Mouse (Mus musculus) spleen, postnatal 36 days (tissue): ENCODE data around the gene Otulin.
A peak's percentile ranks its signal among the peaks of the same experiment; 100 is the strongest.

Experiments used
- DNase-seq, 2 experiments: peaks; one replicate each; pipeline ENCODE4 v3.0.0; 2022; ENCODE audit warnings: low spot score in 2 of 2, mixed read lengths in 1 of 2

The Otulin gene

DNA sequence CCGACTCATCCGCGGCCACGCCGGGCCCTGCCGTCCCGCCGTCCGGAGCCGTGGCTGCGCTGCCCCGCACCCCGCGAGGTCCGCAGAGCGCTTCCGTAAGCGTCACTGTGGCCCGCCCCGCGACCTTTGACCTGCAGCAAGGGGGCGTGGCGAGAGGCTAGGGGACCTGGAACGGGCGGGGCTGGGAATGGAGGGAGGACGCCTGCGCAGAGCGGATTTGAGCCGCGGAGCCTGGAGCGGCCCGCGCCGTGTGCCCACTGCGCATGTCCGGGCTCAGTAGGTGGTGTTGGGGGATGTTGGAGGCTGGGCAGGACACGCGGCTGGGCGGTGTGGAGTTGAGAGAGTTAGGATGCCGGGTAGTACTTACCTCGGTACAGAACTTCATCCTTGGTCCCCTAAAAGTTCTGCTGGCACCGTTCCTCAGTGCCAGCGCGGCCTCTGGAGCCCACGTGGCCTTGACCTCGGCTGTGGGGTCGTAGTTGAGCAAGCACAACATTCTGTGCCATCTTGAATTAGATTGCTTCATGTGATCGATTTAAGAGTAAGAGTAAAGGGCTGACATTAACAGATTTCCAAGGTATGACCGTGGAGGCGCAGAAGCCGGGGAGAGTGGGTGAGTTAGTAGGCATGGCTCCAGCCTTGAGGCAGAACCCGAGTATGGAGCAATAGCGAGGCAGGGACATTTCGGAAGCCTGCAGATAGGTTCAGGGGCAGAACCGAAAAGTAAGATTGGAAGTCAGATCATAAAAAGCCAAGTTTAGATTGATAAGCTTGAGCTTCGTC is at the start of gene Otulin:
TSS of gene Otulin (minus strand) at position 93 of the 783 bp plus-strand sequence.
- peak; percentile 96 for DNase-seq

DNA sequence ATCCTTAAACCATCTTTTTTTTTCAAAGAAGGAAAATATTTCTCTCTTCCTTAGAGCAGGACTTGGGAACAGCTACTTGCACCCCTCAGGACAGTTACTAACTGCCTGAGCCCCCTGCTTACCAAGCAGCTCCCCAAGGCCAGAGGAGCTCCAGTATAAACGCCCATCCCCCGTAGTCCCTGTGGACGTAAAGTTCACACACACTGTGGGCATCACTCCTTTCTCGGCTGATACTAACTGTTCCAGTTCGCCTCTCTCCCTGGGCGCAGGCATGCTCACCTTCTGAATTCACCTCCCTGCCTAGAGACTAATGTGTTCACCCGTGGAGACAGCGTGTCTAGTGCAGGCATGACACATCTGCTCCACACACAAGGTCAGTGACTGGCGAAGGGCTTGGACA is 48.0 kb upstream of the Otulin start:
- DNase-seq, result no peak

DNA sequence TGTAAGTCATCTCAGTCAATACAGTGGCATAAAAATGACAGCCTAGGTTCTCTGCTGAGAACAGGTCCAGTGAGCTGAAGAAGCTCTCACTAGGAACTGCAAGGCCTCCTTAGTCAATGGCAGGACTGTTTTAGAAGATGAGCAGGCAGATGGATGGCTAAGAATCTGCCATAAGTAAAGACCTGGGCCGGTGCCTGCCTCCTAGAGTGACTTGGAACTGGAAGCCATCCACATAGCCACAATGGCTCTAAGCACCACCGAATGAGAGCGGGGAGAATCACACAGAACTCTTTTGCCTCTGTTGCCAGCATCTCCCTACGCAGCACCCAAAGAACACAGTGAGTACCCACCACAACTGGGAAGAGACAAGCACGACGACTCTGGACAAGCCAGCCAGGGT is 47.3 kb upstream of the Otulin start:
- no peak for DNase-seq

DNA sequence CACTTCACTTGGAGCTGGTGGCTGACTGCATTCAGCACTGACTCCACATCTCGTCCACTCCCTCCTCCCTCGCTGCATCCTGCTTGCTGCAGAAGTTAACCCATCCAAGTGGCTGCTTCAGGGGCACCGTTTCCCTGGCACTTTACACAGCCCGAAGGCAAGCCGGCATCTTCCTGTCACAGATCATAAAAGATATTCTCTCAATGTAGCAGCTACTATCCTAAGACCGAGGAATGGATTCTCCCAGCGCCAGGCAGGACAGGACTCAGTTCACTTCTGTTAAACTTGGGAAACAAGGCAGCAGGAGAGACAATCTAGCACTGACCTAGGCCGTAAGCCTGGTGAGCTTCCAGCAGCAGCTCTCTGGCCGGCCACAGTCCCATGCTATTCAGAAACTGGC is 45.7 kb upstream of the Otulin start:
- DNase-seq, result no peak

DNA sequence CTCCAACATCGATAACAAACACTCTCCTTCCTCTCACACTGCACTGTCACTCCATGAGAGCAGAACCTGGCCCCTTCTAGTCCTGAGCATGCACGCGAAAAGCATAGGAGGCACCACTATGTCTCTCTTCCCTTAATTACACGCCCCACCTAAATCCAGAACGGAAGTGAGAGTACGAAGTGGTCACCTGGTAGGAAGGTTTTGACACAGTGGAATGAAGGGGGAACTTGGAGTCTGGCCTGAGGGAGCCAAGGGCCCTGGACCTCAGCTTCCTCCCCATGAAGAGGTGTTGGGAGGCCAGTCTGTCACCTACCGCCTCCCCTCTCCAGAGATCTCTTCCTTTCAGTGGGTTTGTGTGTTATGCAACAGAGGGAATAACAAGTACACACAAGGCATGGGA is 44.6 kb upstream of the Otulin start:
- DNase-seq, result no peak

GRCm38 (mm10) chr15:27674041-27674440 is 43.5 kb upstream of the Otulin start:
- DNase-seq, result no peak

DNA sequence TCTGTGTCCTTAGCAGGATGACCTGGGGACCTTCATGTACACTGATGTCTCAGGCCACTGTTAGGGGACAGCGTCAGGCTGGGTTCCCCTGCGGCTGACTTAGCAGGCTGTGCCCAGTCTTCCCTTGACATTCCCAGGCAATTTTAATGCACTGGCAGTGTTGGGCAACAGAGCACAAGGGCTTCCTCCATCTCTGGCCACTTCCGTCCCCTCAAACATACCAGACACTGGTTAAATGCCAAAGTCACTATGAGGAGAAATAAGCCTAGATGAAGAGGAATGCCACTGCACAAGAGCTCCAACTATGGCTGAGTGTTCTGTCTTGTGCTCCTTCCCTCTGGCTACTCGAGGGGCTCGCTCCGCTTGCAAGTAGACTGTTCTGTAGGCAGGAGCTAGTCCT is 42.7 kb upstream of the Otulin start:
- DNase-seq, result no peak

DNA sequence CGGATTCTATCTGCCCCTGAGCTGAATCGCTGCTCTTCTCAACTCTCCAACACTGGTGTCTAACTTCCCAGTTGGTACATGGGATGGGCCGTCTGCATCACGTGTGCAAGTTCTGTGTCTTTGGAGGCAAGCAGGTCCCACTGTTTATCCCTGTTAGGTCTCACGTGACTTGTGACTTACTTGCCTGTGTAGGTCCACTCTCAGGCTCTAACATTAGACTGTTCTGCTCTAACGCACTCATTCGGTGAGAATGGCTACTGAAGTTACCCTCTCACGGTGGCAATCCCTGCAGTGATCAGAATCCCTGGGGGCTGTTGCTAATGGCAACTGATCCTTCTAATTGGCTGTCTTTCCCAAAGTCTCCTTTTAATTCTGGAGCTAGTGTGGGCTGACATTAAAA is 41.8 kb upstream of the Otulin start:
- no peak for DNase-seq

DNA sequence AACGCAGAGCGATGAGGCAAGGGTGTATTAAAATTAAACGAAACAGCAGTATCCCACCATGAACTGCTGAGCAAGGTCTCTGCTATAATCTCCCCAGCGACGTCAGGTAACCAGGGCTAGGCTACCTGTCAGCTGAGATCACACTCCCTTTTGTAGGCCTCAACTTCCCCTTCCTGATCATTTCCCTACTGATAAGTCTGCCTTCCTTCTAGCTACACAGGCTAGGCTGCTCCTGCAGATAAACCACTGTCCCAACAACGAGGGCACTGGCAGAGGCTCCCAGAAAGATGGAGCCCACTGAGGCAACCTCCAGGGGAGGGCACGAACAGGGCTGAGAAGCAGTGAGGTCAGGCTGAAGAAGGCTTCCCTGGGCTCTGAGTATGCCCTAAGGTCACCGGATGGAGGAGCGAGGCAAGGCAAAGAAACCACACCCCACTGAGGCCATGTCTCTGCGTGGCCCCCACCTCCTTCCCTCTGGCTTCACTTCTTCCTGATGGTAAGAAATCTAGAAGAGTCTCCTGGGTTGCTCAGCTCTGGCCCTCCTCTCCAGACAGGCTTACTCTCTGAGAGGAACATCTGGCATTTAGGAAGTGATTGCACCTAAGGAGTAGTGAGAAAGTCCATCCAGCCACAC is 41.2 kb upstream of the Otulin start:
- DNase-seq, result no peak

- DNase-seq, result peak; percentile 61 to 66
Observed at GRCm38 (mm10) chr15:27670708-27671107, 40.2 kb upstream of the Otulin start.

DNA sequence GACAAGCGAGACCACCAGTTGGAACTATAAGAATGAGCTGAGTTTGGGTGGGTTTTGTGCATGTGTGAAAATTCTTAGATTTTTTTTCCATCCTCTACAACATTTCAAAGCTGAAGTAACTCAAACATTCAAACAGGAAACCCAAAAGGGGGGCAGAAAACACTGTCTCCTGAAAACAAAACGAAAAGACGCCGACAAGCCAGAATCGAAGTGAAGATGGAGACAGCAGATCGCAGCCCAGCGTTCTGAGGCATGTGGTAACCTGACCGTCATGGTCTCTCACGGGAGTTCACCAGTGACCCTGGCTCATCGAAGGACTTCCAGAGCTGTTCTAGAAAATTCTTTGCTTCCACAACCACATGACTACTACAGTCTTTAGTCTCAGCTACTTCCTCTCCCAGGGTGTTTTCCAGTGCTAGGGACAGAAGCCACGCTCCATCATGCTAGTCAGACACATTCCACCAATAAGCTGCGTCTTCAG is 39.5 kb upstream of the Otulin start:
- no peak for DNase-seq

DNA sequence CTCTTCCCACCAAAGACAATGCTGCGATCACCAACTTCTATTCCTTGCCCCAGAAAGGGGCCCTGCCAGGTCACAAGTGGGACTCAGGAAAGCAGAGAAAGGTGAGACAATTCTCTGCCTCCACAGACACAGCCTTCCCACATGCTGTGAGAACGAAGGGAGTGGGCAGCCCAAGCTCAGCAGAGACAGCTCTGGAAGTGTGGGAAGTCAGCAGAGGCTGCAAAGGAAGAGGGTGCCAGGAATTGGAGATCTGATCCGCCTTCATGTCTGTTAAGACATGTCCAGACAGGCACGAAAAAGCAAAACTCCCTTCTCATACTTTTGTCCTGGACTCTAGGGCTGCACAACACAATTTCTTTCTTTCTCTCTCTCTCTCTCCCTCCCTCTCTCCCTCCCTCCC is 38.8 kb upstream of the Otulin start:
- no peak for DNase-seq

GRCm38 (mm10) chr15:27668557-27668956 is 38.1 kb upstream of the Otulin start:
- no peak for DNase-seq

- DNase-seq, result no peak
Observed at GRCm38 (mm10) chr15:27668001-27668461, 37.5 kb upstream of the Otulin start.

DNA sequence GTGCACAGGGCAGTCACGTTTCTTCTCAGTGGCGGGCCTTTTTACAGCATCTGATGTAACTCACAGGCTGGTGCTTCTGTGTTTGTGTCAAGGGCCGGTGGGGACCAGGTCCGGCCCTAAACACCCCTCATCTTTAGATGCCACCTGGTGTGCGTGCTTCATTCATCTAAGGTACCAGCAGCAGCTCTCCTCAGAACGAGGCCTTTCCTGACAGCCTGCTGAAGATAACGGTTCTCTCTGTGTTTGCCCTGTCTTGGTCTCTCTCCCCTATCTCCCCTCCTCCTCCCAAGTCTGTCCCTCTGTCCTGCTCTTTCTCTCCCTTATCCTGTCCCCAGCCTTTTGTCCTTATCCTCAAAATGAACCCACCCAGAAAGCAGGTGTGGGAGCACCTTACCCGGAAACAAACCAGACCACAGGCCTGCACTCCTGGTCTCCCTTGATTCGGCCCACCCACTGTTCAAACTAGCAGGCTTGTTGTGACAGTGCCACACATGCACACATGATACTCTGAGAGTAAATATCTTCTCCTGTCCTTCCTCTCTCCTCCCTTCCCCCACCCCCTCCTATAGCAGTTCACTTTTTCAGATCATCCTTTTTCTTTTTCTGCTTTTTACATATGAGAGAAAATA is 36.5 kb upstream of the Otulin start:
- DNase-seq, result no peak

GRCm38 (mm10) chr15:27665392-27665911 is 35.0 kb upstream of the Otulin start:
- DNase-seq, result no peak

GRCm38 (mm10) chr15:27664126-27664525 is 33.6 kb upstream of the Otulin start:
- peak; percentile 51 to 57 for DNase-seq

DNA sequence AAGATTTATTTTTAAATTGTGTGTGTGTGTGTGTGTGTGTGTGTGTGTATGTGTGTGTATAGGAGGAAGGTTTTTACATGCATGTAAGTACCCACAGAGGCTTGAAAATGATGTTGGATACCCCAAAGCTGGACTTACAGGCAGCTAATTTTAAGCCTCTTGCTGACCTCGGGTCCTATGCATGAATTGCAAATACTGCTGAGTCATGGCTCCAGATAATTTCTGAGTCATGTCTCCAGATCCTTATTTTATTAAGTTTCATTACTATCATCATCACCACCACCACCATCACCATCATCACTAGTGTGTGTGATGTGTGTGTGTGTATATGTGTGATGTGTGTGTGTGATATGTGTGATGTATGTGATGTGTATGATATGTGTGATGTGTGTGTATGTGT is 32.2 kb upstream of the Otulin start:
- DNase-seq, result no peak

- DNase-seq, result no peak
Observed at GRCm38 (mm10) chr15:27661696-27662095, 31.2 kb upstream of the Otulin start.

DNA sequence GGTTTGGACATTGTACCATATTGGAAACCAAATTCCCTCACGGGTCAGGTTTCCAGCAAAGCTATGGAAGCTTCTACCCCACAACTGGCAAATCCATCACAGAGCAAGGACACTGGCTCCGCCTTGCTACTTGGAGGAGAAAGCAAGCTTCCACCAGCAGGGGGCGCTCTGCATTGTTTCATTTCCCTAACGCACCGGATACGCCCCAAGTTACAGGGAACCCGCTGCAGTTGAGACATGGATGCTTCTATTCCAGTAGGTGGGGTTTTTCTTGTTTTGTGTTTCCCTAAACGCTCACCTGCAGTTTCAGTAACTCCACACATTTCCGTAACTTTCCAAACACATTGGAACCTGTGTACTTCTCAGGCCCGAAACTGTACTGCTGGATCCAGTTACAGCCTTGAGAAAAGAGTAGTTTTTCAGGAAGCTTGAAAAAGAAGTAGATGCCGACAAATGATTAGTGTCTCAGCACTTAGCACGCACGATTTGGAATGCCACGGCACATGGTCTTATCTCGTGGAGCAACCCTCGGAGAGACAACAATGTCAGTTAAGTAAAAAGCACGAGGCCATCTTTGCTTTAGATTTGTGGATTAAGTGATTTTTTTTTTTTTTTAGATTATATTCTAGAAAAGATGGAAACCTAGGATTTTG is 29.2 kb upstream of the Otulin start:
- DNase-seq, result peak; percentile 65 to 73

GRCm38 (mm10) chr15:27659143-27659542 is 28.6 kb upstream of the Otulin start:
- DNase-seq, result no peak

GRCm38 (mm10) chr15:27658356-27658755 is 27.9 kb upstream of the Otulin start:
- DNase-seq, result no peak
